In the genomic region with DNA sequence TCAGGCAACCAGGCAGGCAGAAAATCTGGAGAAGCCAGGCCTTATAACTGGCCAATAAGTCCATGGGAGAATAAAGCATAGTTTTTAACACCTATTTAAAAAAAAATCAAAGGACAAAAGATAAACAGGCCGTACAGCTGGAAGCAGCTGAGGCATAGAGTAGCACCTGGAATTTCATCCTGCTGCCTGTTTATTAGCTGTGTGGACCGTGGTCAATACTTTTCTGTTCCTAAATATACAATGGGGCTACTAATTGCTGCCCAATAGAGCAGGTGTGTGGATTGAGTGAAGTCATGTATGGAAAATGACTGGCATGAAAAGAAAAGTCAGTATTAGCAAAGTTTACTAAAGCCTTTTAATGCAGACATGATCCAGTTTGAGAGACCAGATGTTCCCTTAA, we compare ENCODE assay signal across 29 mouse cellular contexts.
"Had no signal": no experiment of that assay in that cellular context is flagged by ENCODE, and none has a peak within 500 bp of the region (broad histone marks: within the 10 kb centered on the region; RNA-seq: fewer than 3 reads in every experiment).

No protein-coding gene starts in this region.

- H3K4me3 ChIP-seq: left cerebral cortex, adult 2 months; limb, embryonic 15.5 days; liver, embryonic 12.5 days; liver, embryonic 13.5 days; liver, embryonic 15.5 days; lung, embryonic 15.5 days; megakaryocyte, embryonic 14.5 days; midbrain, embryonic 10.5 days; midbrain, embryonic 12.5 days; midbrain, embryonic 13.5 days; midbrain, embryonic 15.5 days; myocyte had no signal

- H3K27me3 ChIP-seq: limb, embryonic 15.5 days; liver, embryonic 12.5 days; liver, embryonic 13.5 days; liver, embryonic 15.5 days; lung, embryonic 15.5 days; megakaryocyte, embryonic 14.5 days; midbrain, embryonic 12.5 days; midbrain, embryonic 13.5 days; midbrain, embryonic 15.5 days had no signal

- DNase-seq: left cerebral cortex, postnatal 4 days; liver; liver, embryonic 13.5 days; liver, postnatal 0 days; lung, adult 18-20 months; lung, adult 2 months; lung, embryonic 14.5 days; lung, postnatal 10 days; lung, postnatal 14 days; lung, postnatal 36 days; lung, postnatal 4 days; midbrain, embryonic 14.5 days had no signal

- ATAC-seq: liver, embryonic 12.5 days; liver, postnatal 0 days; lung, postnatal 0 days; midbrain, embryonic 13.5 days; midbrain, embryonic 15.5 days; midbrain, embryonic 16.5 days had no signal

- H3K4me1 ChIP-seq: limb, embryonic 15.5 days; liver, embryonic 12.5 days; liver, embryonic 13.5 days; liver, embryonic 15.5 days; lung, embryonic 15.5 days; megakaryocyte, embryonic 14.5 days; midbrain, embryonic 10.5 days; midbrain, embryonic 12.5 days; midbrain, embryonic 13.5 days; midbrain, embryonic 15.5 days had no signal

- H3K36me3 ChIP-seq: limb, embryonic 15.5 days; liver, embryonic 12.5 days; liver, embryonic 13.5 days; liver, embryonic 15.5 days; lung, embryonic 15.5 days had no signal

- H3K9me3 ChIP-seq: limb, embryonic 15.5 days; liver, embryonic 12.5 days; liver, embryonic 13.5 days; liver, embryonic 15.5 days; lung, embryonic 15.5 days; megakaryocyte, embryonic 14.5 days; midbrain, embryonic 10.5 days; midbrain, embryonic 12.5 days; midbrain, embryonic 13.5 days; midbrain, embryonic 15.5 days had no signal

- H3K4me2 ChIP-seq: limb, embryonic 15.5 days; liver, embryonic 11.5 days; liver, embryonic 12.5 days; liver, embryonic 13.5 days; liver, embryonic 15.5 days; lung, embryonic 14.5 days; lung, embryonic 15.5 days; midbrain, embryonic 11.5 days; midbrain, embryonic 12.5 days; midbrain, embryonic 13.5 days; midbrain, embryonic 15.5 days had no signal

- H3K9ac ChIP-seq: limb, embryonic 15.5 days; liver, embryonic 12.5 days; liver, embryonic 13.5 days; liver, embryonic 14.5 days; liver, embryonic 15.5 days; liver, postnatal 0 days; lung, embryonic 14.5 days; lung, embryonic 15.5 days; midbrain, embryonic 12.5 days; midbrain, embryonic 13.5 days; midbrain, embryonic 15.5 days had no signal

- H3K27ac ChIP-seq: left cerebral cortex, adult 2 months; limb, embryonic 15.5 days; liver, embryonic 12.5 days; liver, embryonic 13.5 days; liver, embryonic 14.5 days; liver, embryonic 15.5 days; lung, embryonic 15.5 days; macrophage; midbrain, embryonic 10.5 days; midbrain, embryonic 12.5 days; midbrain, embryonic 13.5 days; midbrain, embryonic 15.5 days had no signal
